Mouse (Mus musculus): ENCODE results near the gene Ets1. TPM values are rescaled to one million over a fixed set of nuclear protein-coding genes. Genes with fewer than 3 reads are reported as not detected.

Gene Ets1
- polyA plus RNA-seq, 1 experiment from 2014 or later = 34.5 TPM

DNA sequence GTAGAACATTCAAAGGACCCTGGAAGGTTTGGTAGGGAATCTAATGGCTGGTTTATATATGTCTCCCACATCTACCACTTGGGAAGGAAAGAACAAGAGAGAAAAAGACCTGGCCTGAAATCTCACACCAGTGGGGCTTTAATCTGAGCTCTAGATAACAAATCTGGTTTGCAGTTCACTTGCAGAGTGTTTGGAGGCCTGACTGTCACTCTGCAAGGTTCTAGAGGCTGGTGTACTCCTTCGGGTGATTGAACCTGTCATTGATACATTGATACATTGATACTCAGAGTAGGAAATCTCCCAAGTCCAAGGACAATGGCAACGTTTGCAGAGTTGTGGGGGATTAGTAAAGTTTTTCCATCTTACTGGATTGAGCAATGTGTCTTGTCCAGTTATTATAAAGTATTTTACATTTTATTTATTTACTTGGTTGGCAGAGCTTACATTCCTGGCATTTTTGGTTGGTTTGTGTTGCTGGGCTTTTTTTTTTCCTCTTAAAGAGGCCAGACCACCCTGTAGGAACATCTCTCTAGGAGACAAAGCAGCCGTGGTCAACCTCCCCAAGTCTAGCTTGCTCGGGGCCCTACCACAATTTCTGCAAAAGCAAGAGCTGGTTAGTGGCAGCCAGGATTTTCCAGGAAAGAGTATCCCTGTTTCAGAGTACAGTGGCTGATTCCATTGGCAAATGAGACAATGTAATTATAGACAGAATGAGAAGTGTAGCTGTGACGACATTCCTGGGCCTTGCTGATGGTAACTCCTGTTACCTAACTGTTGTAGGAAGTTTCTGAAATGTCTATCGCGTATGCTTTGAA is 64.3 kb downstream of the Ets1 start:
- Histone ChIP-seq H3K9ac (replicated peaks; ENCODE audit: low read length) (no peak overlapping the region), H3K27me3 (ENCODE audit: control insufficient read depth, insufficient read depth, low read length) (no peaks in the 10 kb centered on the region), H3K4me2 (ENCODE audit: low read depth, low read length) (no peak overlapping the region), H3K9me3 (replicated peaks; ENCODE audit: control insufficient read depth, low read length) (no peaks in the 10 kb centered on the region), H3K36me3 (replicated peaks; ENCODE audit: control insufficient read depth, insufficient read depth, low read depth, low read length) (no peaks in the 10 kb centered on the region), H3K4me1 (ENCODE audit: control insufficient read depth, insufficient read depth, low read length) (no peaks in the 10 kb centered on the region), H3K27ac (replicated peaks; ENCODE audit: low read depth, low read length) (no peak overlapping the region), H3K4me3 (ENCODE audit: low read depth, low read length) (no peak overlapping the region)
- DNase-seq (ENCODE audit: low spot score) (no peak), ATAC-seq (replicated peaks; ENCODE audit: insufficient number of reproducible peaks, low FRiP score, low TSS enrichment, low read depth) (no peak)
- 62% methylated on average over 7 of the region's 7 CpGs for WGBS

DNA sequence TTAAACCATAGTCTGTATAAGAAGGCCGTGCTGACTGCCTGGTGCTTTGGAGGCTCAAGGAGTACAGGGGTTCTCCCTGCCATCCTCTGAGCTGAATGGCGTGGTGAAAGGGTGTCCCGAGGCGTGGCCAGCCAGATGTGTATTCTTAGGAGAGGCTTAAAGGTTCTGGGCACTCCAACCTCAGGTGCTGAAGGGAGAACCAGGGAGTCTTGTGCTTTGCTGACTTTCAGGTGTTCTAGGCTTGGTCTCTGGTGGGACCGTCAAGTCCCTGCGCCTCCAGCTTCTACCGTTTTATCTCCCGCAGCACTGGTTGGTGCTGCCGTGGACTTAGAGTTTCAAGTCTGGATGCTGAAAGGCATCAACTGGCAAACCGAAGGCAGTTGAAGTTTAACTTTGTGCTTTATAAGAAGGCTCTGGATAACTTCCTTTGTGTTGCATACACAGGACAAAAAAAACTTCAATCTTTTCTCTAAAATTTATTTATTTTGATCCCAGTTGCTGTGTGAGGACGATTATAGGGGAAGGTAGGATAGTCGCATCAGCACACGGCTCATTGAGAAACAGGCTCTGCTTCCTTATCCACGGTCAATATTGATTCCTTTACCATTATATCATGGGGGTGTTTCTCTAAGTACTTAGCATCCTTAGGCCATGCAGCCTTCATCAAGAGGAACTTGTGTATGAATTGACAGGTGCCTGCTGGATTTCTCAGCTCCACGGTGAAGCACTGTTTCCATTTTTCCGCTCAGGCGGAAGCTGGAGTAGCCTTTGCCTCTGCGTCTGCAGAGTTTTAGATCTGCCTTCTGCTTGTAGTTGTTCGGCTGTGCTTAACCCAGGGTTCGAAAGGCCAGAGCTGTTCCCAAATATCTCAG is 65.3 kb downstream of the Ets1 start:
- H3K27me3 ChIP-seq (ENCODE audit: control insufficient read depth, insufficient read depth, low read length) = no peaks in the 10 kb centered on the region
- no peaks in the 10 kb centered on the region for H3K36me3 ChIP-seq (replicated peaks; ENCODE audit: control insufficient read depth, insufficient read depth, low read depth, low read length)
- H3K9ac ChIP-seq (replicated peaks; ENCODE audit: low read length) = no peak overlapping the region
- DNase-seq (ENCODE audit: low spot score) = no peak
- WGBS = 82% methylated on average over 20 of the region's 20 CpGs
- no peak for ATAC-seq (replicated peaks; ENCODE audit: insufficient number of reproducible peaks, low FRiP score, low TSS enrichment, low read depth)
- no peaks in the 10 kb centered on the region for H3K9me3 ChIP-seq (replicated peaks; ENCODE audit: control insufficient read depth, low read length)
- H3K4me1 ChIP-seq (ENCODE audit: control insufficient read depth, insufficient read depth, low read length) = no peaks in the 10 kb centered on the region
- H3K4me3 ChIP-seq (ENCODE audit: low read depth, low read length) = no peak overlapping the region
- no peak overlapping the region for H3K4me2 ChIP-seq (ENCODE audit: low read depth, low read length)
- no peak overlapping the region for H3K27ac ChIP-seq (replicated peaks; ENCODE audit: low read depth, low read length)

DNA sequence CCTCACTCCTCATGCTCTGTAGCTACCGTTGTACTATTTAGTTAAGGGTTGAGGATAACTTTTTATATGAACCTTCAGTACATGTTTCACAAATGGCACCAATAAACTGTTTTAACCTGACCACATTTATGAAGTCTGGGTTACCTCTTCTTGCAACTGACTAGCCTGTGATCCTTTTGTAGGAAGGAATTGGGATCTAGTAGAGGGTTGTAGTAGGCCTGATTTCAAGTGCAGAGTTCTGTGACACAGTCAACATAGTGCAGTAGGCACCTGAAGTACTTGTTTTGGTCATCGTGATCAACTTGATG is 65.9 kb downstream of the Ets1 start:
- Histone ChIP-seq H3K27me3 (ENCODE audit: control insufficient read depth, insufficient read depth, low read length) (no peaks in the 10 kb centered on the region), H3K9ac (replicated peaks; ENCODE audit: low read length) (no peak overlapping the region), H3K9me3 (replicated peaks; ENCODE audit: control insufficient read depth, low read length) (no peaks in the 10 kb centered on the region), H3K4me1 (ENCODE audit: control insufficient read depth, insufficient read depth, low read length) (no peaks in the 10 kb centered on the region), H3K4me3 (ENCODE audit: low read depth, low read length) (no peak overlapping the region), H3K36me3 (replicated peaks; ENCODE audit: control insufficient read depth, insufficient read depth, low read depth, low read length) (no peaks in the 10 kb centered on the region), H3K27ac (replicated peaks; ENCODE audit: low read depth, low read length) (no peak overlapping the region), H3K4me2 (ENCODE audit: low read depth, low read length) (no peak overlapping the region)
- DNase-seq (ENCODE audit: low spot score) = no peak
- ATAC-seq (replicated peaks; ENCODE audit: insufficient number of reproducible peaks, low FRiP score, low TSS enrichment, low read depth) = no peak
- WGBS = 79% methylated on average over 2 of the region's 2 CpGs

DNA sequence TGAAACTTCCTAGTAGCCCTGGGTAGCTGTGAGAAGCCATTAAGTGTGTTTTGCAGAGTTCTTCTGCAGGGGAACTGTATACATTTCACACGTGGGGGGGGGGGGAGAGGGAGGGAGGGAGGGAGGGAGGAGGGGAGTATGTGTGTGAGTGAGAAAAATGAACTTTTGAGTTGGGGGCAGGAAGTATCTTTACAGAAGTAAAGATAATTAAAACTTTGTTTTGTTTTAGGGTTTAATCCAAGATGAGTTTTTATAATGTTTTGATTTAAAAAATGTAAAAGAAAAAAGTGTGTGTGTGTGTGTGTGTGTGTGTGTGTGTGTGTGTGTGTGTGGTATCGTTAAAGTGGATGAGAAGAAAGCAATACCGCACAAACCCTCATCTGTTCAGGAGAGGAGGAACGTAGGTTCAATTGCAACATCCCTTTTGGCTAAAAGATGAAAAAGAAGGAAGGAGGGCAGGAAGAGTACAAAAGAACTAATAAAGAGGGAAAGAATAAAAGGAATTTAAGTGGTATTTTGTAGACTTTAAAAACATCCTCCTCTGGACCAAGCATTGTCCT is 66.9 kb downstream of the Ets1 start:
- H3K36me3 ChIP-seq (replicated peaks; ENCODE audit: control insufficient read depth, insufficient read depth, low read depth, low read length) = no peaks in the 10 kb centered on the region
- H3K4me1 ChIP-seq (ENCODE audit: control insufficient read depth, insufficient read depth, low read length) = no peaks in the 10 kb centered on the region
- no peak overlapping the region for H3K4me3 ChIP-seq (ENCODE audit: low read depth, low read length)
- 59% methylated on average over 4 of the region's 4 CpGs for WGBS
- no peaks in the 10 kb centered on the region for H3K27me3 ChIP-seq (ENCODE audit: control insufficient read depth, insufficient read depth, low read length)
- no peak overlapping the region for H3K27ac ChIP-seq (replicated peaks; ENCODE audit: low read depth, low read length)
- no peak overlapping the region for H3K4me2 ChIP-seq (ENCODE audit: low read depth, low read length)
- no peak overlapping the region for H3K9ac ChIP-seq (replicated peaks; ENCODE audit: low read length)
- ATAC-seq (replicated peaks; ENCODE audit: insufficient number of reproducible peaks, low FRiP score, low TSS enrichment, low read depth) (no peak), DNase-seq (ENCODE audit: low spot score) (no peak)
- H3K9me3 ChIP-seq (replicated peaks; ENCODE audit: control insufficient read depth, low read length) = no peaks in the 10 kb centered on the region

DNA sequence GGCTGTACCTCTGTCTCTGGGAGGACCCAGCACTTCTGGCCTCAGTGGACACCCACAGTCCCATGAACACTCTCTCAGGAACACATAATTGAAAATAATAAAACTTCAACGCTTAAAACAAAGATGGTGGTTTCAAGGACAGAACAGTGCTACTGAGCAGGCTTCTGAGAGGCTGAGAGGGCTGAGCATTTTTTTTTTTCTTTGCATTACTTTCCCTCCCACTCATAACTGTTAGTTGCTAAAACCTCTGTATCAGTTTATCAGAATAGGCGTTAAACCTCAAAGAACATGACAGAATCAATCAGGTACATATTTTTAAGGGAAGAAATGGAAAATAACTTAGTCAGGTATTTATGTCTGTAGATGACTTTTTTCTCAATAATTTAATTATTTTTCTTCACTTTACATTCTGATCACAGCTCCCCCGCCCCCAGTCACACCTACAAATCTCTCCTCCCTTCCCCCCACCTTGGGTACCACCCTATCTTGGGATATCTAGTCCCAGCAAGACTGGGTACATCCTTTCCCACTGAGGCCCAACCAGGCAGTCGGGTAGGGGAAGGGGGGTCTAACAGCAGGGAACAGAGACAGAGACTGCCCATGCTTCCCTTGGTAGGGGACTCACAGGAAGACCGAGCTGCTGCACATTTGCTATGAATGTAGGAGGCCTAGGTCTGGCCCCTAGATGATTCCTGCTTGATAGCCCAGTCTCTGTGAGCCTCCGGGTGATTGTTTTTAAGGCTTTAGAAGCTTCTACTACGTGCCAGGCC is 68.1 kb downstream of the Ets1 start:
- H3K4me1 ChIP-seq (ENCODE audit: control insufficient read depth, insufficient read depth, low read length) = no peaks in the 10 kb centered on the region
- DNase-seq (ENCODE audit: low spot score) (no peak), ATAC-seq (replicated peaks; ENCODE audit: insufficient number of reproducible peaks, low FRiP score, low TSS enrichment, low read depth) (no peak)
- no peaks in the 10 kb centered on the region for H3K9me3 ChIP-seq (replicated peaks; ENCODE audit: control insufficient read depth, low read length)
- no peaks in the 10 kb centered on the region for H3K36me3 ChIP-seq (replicated peaks; ENCODE audit: control insufficient read depth, insufficient read depth, low read depth, low read length)
- no peak overlapping the region for H3K4me2 ChIP-seq (ENCODE audit: low read depth, low read length)
- 83% methylated on average over 7 of the region's 7 CpGs for WGBS
- H3K27ac ChIP-seq (replicated peaks; ENCODE audit: low read depth, low read length) = no peak overlapping the region
- no peaks in the 10 kb centered on the region for H3K27me3 ChIP-seq (ENCODE audit: control insufficient read depth, insufficient read depth, low read length)
- no peak overlapping the region for H3K9ac ChIP-seq (replicated peaks; ENCODE audit: low read length)
- H3K4me3 ChIP-seq (ENCODE audit: low read depth, low read length) = no peak overlapping the region

DNA sequence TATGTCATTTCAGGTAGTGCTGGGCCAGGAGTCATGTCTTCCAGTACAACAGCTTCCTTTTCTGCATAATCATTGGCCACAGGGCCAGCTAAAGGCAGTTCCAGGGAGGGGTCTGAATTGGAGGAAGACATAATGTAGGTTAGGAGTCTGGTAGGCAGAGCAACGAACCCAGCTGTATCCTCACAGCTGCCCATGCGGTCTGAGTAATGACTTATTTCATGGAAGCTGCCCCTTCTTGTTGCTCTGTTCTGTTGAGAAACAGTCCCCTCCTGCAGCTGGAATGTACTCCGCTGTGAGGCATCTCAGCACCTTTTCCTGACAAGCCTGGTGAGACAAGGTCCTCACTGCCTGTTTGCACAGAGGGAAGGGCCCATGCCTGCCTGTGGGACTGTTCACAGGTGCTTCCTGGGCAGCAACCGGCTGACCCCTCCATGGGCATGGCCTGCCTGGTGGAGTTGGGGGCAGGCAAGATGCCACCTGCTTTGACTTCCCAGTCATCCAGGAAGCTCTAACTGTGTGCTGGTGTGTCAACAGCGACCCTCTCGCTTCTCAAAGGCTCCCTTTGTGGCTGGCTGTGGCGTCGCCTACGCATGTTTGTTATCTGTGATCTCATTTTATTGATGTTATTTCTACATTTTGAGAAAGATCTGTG is 69.9 kb downstream of the Ets1 start:
- no peak for DNase-seq (ENCODE audit: low spot score)
- Histone ChIP-seq H3K36me3 (replicated peaks; ENCODE audit: control insufficient read depth, insufficient read depth, low read depth, low read length) (no peaks in the 10 kb centered on the region), H3K4me1 (ENCODE audit: control insufficient read depth, insufficient read depth, low read length) (no peaks in the 10 kb centered on the region), H3K4me3 (ENCODE audit: low read depth, low read length) (no peak overlapping the region), H3K27me3 (ENCODE audit: control insufficient read depth, insufficient read depth, low read length) (no peaks in the 10 kb centered on the region), H3K27ac (replicated peaks; ENCODE audit: low read depth, low read length) (no peak overlapping the region), H3K9me3 (replicated peaks; ENCODE audit: control insufficient read depth, low read length) (no peaks in the 10 kb centered on the region), H3K9ac (replicated peaks; ENCODE audit: low read length) (no peak overlapping the region), H3K4me2 (ENCODE audit: low read depth, low read length) (no peak overlapping the region)
- no peak for ATAC-seq (replicated peaks; ENCODE audit: insufficient number of reproducible peaks, low FRiP score, low TSS enrichment, low read depth)
- WGBS = 72% methylated on average over 9 of the region's 9 CpGs

DNA sequence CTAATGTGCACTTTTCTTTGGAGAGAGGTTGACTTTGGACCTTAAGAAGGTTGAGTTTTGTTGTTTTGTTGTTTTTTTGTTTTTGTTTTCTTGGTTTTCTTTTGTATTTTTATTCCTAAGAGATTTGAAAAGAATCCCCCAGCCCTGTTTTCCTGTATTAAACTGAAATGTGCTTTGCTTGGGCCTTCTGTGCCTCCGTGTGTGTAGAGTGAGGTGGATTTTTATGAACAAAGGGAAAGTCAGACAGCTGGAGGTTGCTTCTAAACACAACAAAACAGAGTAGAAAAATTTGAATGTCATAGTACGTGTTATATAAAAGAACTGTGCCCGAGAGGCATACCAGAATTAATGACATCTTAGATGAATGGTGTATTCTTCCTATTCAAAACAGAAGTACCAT is 71.4 kb downstream of the Ets1 start:
- no peak overlapping the region for H3K4me2 ChIP-seq (ENCODE audit: low read depth, low read length)
- no peak overlapping the region for H3K9ac ChIP-seq (replicated peaks; ENCODE audit: low read length)
- H3K9me3 ChIP-seq (replicated peaks; ENCODE audit: control insufficient read depth, low read length) = no peaks in the 10 kb centered on the region
- no peak overlapping the region for H3K27ac ChIP-seq (replicated peaks; ENCODE audit: low read depth, low read length)
- no peak for DNase-seq (ENCODE audit: low spot score)
- no peaks in the 10 kb centered on the region for H3K27me3 ChIP-seq (ENCODE audit: control insufficient read depth, insufficient read depth, low read length)
- H3K36me3 ChIP-seq (replicated peaks; ENCODE audit: control insufficient read depth, insufficient read depth, low read depth, low read length) = no peaks in the 10 kb centered on the region
- no peak for ATAC-seq (replicated peaks; ENCODE audit: insufficient number of reproducible peaks, low FRiP score, low TSS enrichment, low read depth)
- no peaks in the 10 kb centered on the region; the same call in 1 of the 2 replicates for H3K4me1 ChIP-seq (ENCODE audit: control insufficient read depth, insufficient read depth, low read length)
- WGBS = 67% methylated on average over 3 of the region's 3 CpGs
- H3K4me3 ChIP-seq (ENCODE audit: low read depth, low read length) = no peak overlapping the region

All from embryonic facial prominence, embryonic 11.5 days (tissue).